Mouse (Mus musculus): ENCODE data around the gene Il1f5. TPM values are rescaled to one million over a fixed set of nuclear protein-coding genes. Genes with fewer than 3 reads are reported as not detected.

The Il1f5 gene
- polyA plus RNA-seq, 1 experiment from 2014 or later = not detected

Other genes with a start within 250 kb of the Il1f5 start
- gene Hnmt, start 227.6 kb upstream of the Il1f5 start, polyA plus RNA-seq (2016; fragmentation: Nextera tagmentation; extraction: Ambion mirVana) = 1.0 and 2.1 TPM in 2 replicates
- gene Tbpl2, start 180.4 kb upstream of the Il1f5 start, polyA plus RNA-seq (2016; fragmentation: Nextera tagmentation; extraction: Ambion mirVana) = not detected in 2 replicates
- gene Il1f8, start 123.8 kb upstream of the Il1f5 start, polyA plus RNA-seq (2016; fragmentation: Nextera tagmentation; extraction: Ambion mirVana) = not detected in 2 replicates
- gene Il1f9, start 90.5 kb upstream of the Il1f5 start, polyA plus RNA-seq (2016; fragmentation: Nextera tagmentation; extraction: Ambion mirVana) = not detected in 2 replicates
- not detected in 2 replicates for gene Il1f6, start 61.5 kb upstream of the Il1f5 start, polyA plus RNA-seq (2016; fragmentation: Nextera tagmentation; extraction: Ambion mirVana)
- gene Il1f10, start 14.2 kb downstream of the Il1f5 start, polyA plus RNA-seq (2016; fragmentation: Nextera tagmentation; extraction: Ambion mirVana) = not detected in 2 replicates
- gene Il1rn, start 59.9 kb downstream of the Il1f5 start, polyA plus RNA-seq (2016; fragmentation: Nextera tagmentation; extraction: Ambion mirVana) = 0.18 TPM in 1 of 2 replicates, not detected in the other
- gene Psd4, start 90.6 kb downstream of the Il1f5 start, polyA plus RNA-seq (2016; fragmentation: Nextera tagmentation; extraction: Ambion mirVana) = 0.77 and 0.96 TPM in 2 replicates
- gene Pax8, start 198.6 kb downstream of the Il1f5 start, polyA plus RNA-seq (2016; fragmentation: Nextera tagmentation; extraction: Ambion mirVana) = 2.8 and 4.7 TPM in 2 replicates